8 mouse cellular contexts compared by ENCODE assay signal in genomic region chr15:77306547-77307261, GRCm38 (mm10). TPM values are rescaled to one million over a fixed set of nuclear protein-coding genes. Genes with fewer than 3 reads are reported as not detected.
DNase-seq lines count a peak whose midpoint lies in the region; ATAC-seq lines count a peak whose summit lies in the region.

Rbfox2 (minus strand) TSS chr15:77307004.

- H3K27me3 ChIP-seq in megakaryocyte, embryonic 14.5 days (replicated peaks) = peaks cover 74% of the 10 kb centered on the region

- intact Hi-C loops in gastrocnemius, postnatal 14 days (cut with DNase I; ENCODE audit: low total_unique reads) = no loop called here

- H3K9me3 ChIP-seq in megakaryocyte, embryonic 14.5 days = 0 out of 2 replicates have a peak, but pooled peaks cover 9% of the 10 kb centered on the region

- peak; percentile 97 to 98 for DNase-seq in adrenal gland, adult (ENCODE audit: inconsistent age in 2 of 2, low spot score in 1 of 2)
- peak; percentile 96 for DNase-seq in gastrocnemius, postnatal 14 days
- DNase-seq in induced T-regulatory cell, adult 2 months (ENCODE audit: low read depth) = peak; percentile 58
- DNase-seq in left cerebral cortex, adult 8-10 months (ENCODE audit: low spot score in 2 of 2) = peak; percentile 76 to 90
- peak; percentile 88 for DNase-seq in right cerebral cortex, postnatal 25 days
- peak; percentile 98 for DNase-seq in yolk sac, embryonic 10.5 days (ENCODE audit: low spot score)

- H3K36me3 ChIP-seq in megakaryocyte, embryonic 14.5 days (replicated peaks; ENCODE audit: low read length) = no peaks in the 10 kb centered on the region

- H3K4me3 ChIP-seq in megakaryocyte, embryonic 14.5 days (replicated peaks) = peak within 1 kb of the TSS; percentile 91

- peaks cover 17% of the 10 kb centered on the region for H3K4me1 ChIP-seq in megakaryocyte, embryonic 14.5 days

- ATAC-seq in common myeloid progenitor, adult 5-6 weeks (replicated peaks; ENCODE audit: low read depth, poor library complexity, severe bottlenecking) = peak; percentile 73

RNA-seq across cellular contexts. Expression of gene Rbfox2, which starts in this region (rescaled TPM):
- total RNA-seq in common myeloid progenitor, adult 5-6 weeks (2017) = 1.7 and 2.1 TPM in 2 replicates
- 100 to 1,000 TPM; 104 to 121 TPM for total RNA-seq in gastrocnemius, postnatal 14 days (2021)
- total RNA-seq in left cerebral cortex, adult 8-10 months (2022) = 100 to 1,000 TPM; 211 to 245 (median 225) TPM
- 0.76 and 3.6 TPM in 2 replicates for polyA plus RNA-seq in megakaryocyte, embryonic 14.5 days (2012; ENCODE audit: insufficient read depth, low replicate concordance)

Comparison
In these comparisons a context has a peak if more than half of its experiments do, and no peak if none do; other contexts are left out.
1. Peak in every context shown above with its lines: DNase-seq, ATAC-seq and H3K4me3 ChIP-seq.
2. RNA of gene Rbfox2 (total RNA-seq): 211 to 245 TPM in left cerebral cortex, adult 8-10 months and 104 to 121 TPM in gastrocnemius, postnatal 14 days; 1.7 to 2.1 TPM in common myeloid progenitor, adult 5-6 weeks; every median in the first group is over 10 times any median in the second.